ENCODE assay signal across 10 mouse cellular contexts in genomic region chr4:150544231-150544630, GRCm38 (mm10).
DNase-seq lines count a peak whose midpoint lies in the region; ATAC-seq and TF ChIP-seq lines count a peak whose summit lies in the region.
"Had no signal": no experiment of that assay in that cellular context is flagged by ENCODE, and none has a peak within 500 bp of the region (broad histone marks: within the 10 kb centered on the region; RNA-seq: fewer than 3 reads in every experiment).

No protein-coding gene starts in this region.

- H3K4me1 ChIP-seq in heart, embryonic 10.5 days, result peaks cover under 1% of the 10 kb centered on the region; the same call in 1 of the 2 replicates
- peaks cover 15% of the 10 kb centered on the region for H3K4me1 ChIP-seq in spleen, adult 2 months (ENCODE audit: control insufficient read depth, insufficient read depth, insufficient read length)

- 84% methylated on average over 7 of the region's 7 CpGs for WGBS in heart, embryonic 10.5 days
- WGBS in spleen, adult 2 months, result 65% methylated on average over 7 of the region's 7 CpGs

- no peak overlapping the region for H3K4me3 ChIP-seq in heart, embryonic 10.5 days
- H3K4me3 ChIP-seq in spleen, adult 2 months (ENCODE audit: extremely low read depth, insufficient read depth, insufficient read length), result no peak overlapping the region
- H3K4me3 ChIP-seq: hindbrain, embryonic 15.5 days had no signal

- no peaks in the 10 kb centered on the region for H3K9me3 ChIP-seq in heart, embryonic 10.5 days
- H3K9me3 ChIP-seq: hindbrain, embryonic 15.5 days had no signal

- DNase-seq in heart, adult 11 months, result peak; percentile 75
- no peak for DNase-seq in heart, embryonic 10.5 days (ENCODE audit: low spot score)
- DNase-seq in spleen, adult 2 months (ENCODE audit: low read depth in 1 of 2, low spot score in 2 of 2), result no peak
- DNase-seq in spleen, postnatal 36 days (ENCODE audit: low spot score in 2 of 2), result no peak
- DNase-seq in kidney, postnatal 25 days, result peak; percentile 56 to 79
- DNase-seq in adipocyte (ENCODE audit: low spot score), result no peak
- DNase-seq: cerebellum, adult 9-10 months had no signal

- H3K27me3 ChIP-seq in heart, embryonic 10.5 days (ENCODE audit: insufficient read depth, poor library complexity, severe bottlenecking), result no peaks in the 10 kb centered on the region
- no peaks in the 10 kb centered on the region for H3K27me3 ChIP-seq in spleen, adult 2 months (ENCODE audit: control insufficient read depth, insufficient read depth, low read length)
- H3K27me3 ChIP-seq: hindbrain, embryonic 15.5 days had no signal

- H3K27ac ChIP-seq in heart, embryonic 10.5 days, result no peak overlapping the region
- H3K27ac ChIP-seq in spleen, adult 2 months (ENCODE audit: insufficient read depth, low read length), result peak overlapping the region; percentile 34

- TF ChIP-seq CTCF in spleen, adult 2 months (IDR thresholded peaks at IDR 0.05; ENCODE audit: extremely low read depth, insufficient read depth, insufficient read length, insufficient replicate concordance), result no peak

- ATAC-seq in activated CD4-positive, CD25-positive, alpha-beta regulatory T cell, adult 4 months, result no peak
- ATAC-seq in erythroblast, adult 5-6 weeks (replicated peaks; ENCODE audit: low FRiP score, poor library complexity, severe bottlenecking), result no peak

- no peak for TF ChIP-seq POLR2A in spleen, adult 2 months (IDR thresholded peaks at IDR 0.05; ENCODE audit: low read depth, low read length)

- H3K36me3 ChIP-seq in heart, embryonic 10.5 days, result peaks cover 20% of the 10 kb centered on the region
- no peaks in the 10 kb centered on the region; the same call in 1 of the 2 replicates for H3K36me3 ChIP-seq in spleen, adult 2 months (ENCODE audit: control insufficient read depth, insufficient read depth, low read length)

Comparison
In these comparisons a context has a peak if more than half of its experiments do, and no peak if none do; other contexts are left out.
1. DNase-seq: peak in heart, adult 11 months (single experiment) and kidney, postnatal 25 days (2 of 2); none in heart, embryonic 10.5 days (single experiment), spleen, adult 2 months (0 of 2), spleen, postnatal 36 days (0 of 2) and adipocyte (single experiment).